Mouse (Mus musculus): ENCODE measurements around the gene Acox3.

GRCm38 (mm10) chr5:35629333-35629732 is 46.5 kb downstream of the Acox3 start:
- TF ChIP-seq CTCF (IDR thresholded peaks at IDR 0.05; ENCODE audit: low read depth, low read length) (peak; percentile 34; the same call in 1 of the 2 replicates), POLR2A (IDR thresholded peaks at IDR 0.05; ENCODE audit: borderline replicate concordance, low read depth, low read length) (no peak)

Measured in bone marrow macrophage, adult 2 months (primary cell).